Mouse (Mus musculus) ES-E14 (cell line): ENCODE data around the gene Vps41.

Experiments
- CHD2 ChIP-seq: IDR thresholded peaks from 2 replicates; pipeline ENCODE4 v1.6.1; 2014; ENCODE audit warnings: mild to moderate bottlenecking, low read depth, low read length, inconsistent platforms
- MAFK ChIP-seq: IDR thresholded peaks from 2 replicates; pipeline ENCODE4 v1.6.1; 2014; ENCODE audit warnings: mild to moderate bottlenecking, low read depth, low read length, inconsistent platforms; ENCODE audit not compliant: insufficient read depth

GRCm38 (mm10) chr13:18761452-18761851 is 44.4 kb downstream of the Vps41 start:
- TF ChIP-seq CHD2: no peak
- TF ChIP-seq MAFK: no peak
